Mouse (Mus musculus): ENCODE measurements around the gene Igsf8.
"Not testable (repeated sequence)": the region's sequence is repeated elsewhere in the genome, so short reads cannot be mapped to it uniquely, and the experiment has no call there.

GRCm38 (mm10) chr1:172244645-172245044 is 16.8 kb upstream of the Igsf8 start:
- not testable (repeated sequence) for TF ChIP-seq CTCF (IDR thresholded peaks at IDR 0.05; ENCODE audit: extremely low read depth, insufficient read depth, insufficient read length, insufficient replicate concordance); POLR2A (IDR thresholded peaks at IDR 0.05; ENCODE audit: low read depth, low read length)
